Mouse (Mus musculus) small intestine, adult 2 months (tissue): ENCODE measurements around the gene Terb2. TPM values are rescaled to one million over a fixed set of nuclear protein-coding genes. Genes with fewer than 3 reads are reported as not detected.

ENCODE experiments used
- H3K27ac ChIP-seq: fragments of 200-500 bp; 2 replicates; pipeline ENCODE4 v1.5.1; 2012; ENCODE audit warnings: low read depth, low read length, control low read depth, inconsistent platforms; ENCODE audit not compliant: insufficient read depth
- H3K27me3 ChIP-seq: fragments of 200-500 bp; 2 replicates; pipeline ENCODE4 v1.6.1; 2012; ENCODE audit warnings: mild to moderate bottlenecking, moderate library complexity, low read length, inconsistent platforms; ENCODE audit not compliant: control insufficient read depth, insufficient read depth
- H3K36me3 ChIP-seq: fragments of 200-500 bp; 2 replicates; pipeline ENCODE4 v1.6.1; 2012; ENCODE audit warnings: mild to moderate bottlenecking, low read length, control low read depth, inconsistent platforms; ENCODE audit not compliant: control insufficient read depth, insufficient read depth
- H3K4me1 ChIP-seq: fragments of 200-500 bp; 2 replicates; pipeline ENCODE4 v1.6.1; 2012; ENCODE audit warnings: low read length, inconsistent platforms, mixed read lengths; ENCODE audit not compliant: control insufficient read depth, insufficient read depth, insufficient read length
- H3K4me3 ChIP-seq: fragments of 200-500 bp; 2 replicates; pipeline ENCODE4 v1.5.1; 2012; ENCODE audit warnings: low read depth, mild to moderate bottlenecking, control low read depth, inconsistent platforms, low read length, moderate library complexity
- CTCF ChIP-seq: fragments of 200-500 bp; IDR thresholded peaks from 2 replicates; pipeline ENCODE4 v1.5.1; 2012; ENCODE audit warnings: low read depth, mild to moderate bottlenecking, control low read depth, inconsistent platforms, low read length, moderate library complexity, mixed read lengths; ENCODE audit not compliant: insufficient replicate concordance, insufficient read length; ENCODE audit errors: extremely low read depth
- POLR2A ChIP-seq: fragments of 200-500 bp; IDR thresholded peaks from 2 replicates; pipeline ENCODE4 v1.6.1; 2012; ENCODE audit warnings: low read depth, mild to moderate bottlenecking, control low read depth, inconsistent platforms, low read length, moderate library complexity
- WGBS: fragments of 180-500 bp; shearing (Covaris S2); methylation state at CpG from one replicate; pipeline ENCODE4 v1.1.7; 2018; 5-methylcytosine and 5-hydroxymethylcytosine counted together
- polyA plus RNA-seq: library from polyadenylated mRNA; depleted of rRNA; stranded (reverse); fragments of >200 nt; gene quantifications from 2 replicates; pipeline ENCODE4 v1.2.3, GENCODE M21; 2012; rRNA removed

Gene Terb2
- polyA plus RNA-seq: not detected in 2 replicates

- 88% methylated on average over 17 of the region's 17 CpGs for WGBS
- Histone ChIP-seq H3K27ac (no peak within 1 kb of the TSS), H3K27me3 (no peaks in the 10 kb centered on the region), H3K4me3 (no peak within 1 kb of the TSS), H3K36me3 (no peaks in the 10 kb centered on the region), H3K4me1 (peaks cover 6% of the 10 kb centered on the region)
- TF ChIP-seq POLR2A: no peak
- TF ChIP-seq CTCF: no peak
These were observed at the start of gene Terb2, which contains the start of gene Patl2 for GRCm38 (mm10) chr2:122186106-122186505. Terb2 (plus strand) TSS chr2:122186272. Patl2 (minus strand) TSS chr2:122186189.

- 27% methylated on average over 5 of the region's 5 CpGs for WGBS
- Histone ChIP-seq H3K36me3 (no peaks in the 10 kb centered on the region), H3K27ac (peak overlapping the region; percentile 91), H3K4me1 (peaks cover 11% of the 10 kb centered on the region; the same call in 1 of the 2 replicates), H3K27me3 (no peaks in the 10 kb centered on the region), H3K4me3 (no peak overlapping the region)
- TF ChIP-seq CTCF (no peak), POLR2A (no peak)
These were observed 48.1 kb upstream of the Terb2 start for GRCm38 (mm10) chr2:122137839-122138465.

GRCm38 (mm10) chr2:122140815-122141214 is 45.3 kb upstream of the Terb2 start:
- Histone ChIP-seq H3K4me3 (no peak overlapping the region), H3K27ac (peak overlapping the region; percentile 63), H3K4me1 (peaks cover 11% of the 10 kb centered on the region; the same call in 1 of the 2 replicates), H3K27me3 (no peaks in the 10 kb centered on the region), H3K36me3 (no peaks in the 10 kb centered on the region)
- TF ChIP-seq CTCF (no peak), POLR2A (no peak)
- WGBS: 27% methylated on average over 2 of the region's 2 CpGs

- Histone ChIP-seq H3K4me1 (peaks cover 13% of the 10 kb centered on the region; the same call in 1 of the 2 replicates), H3K36me3 (no peaks in the 10 kb centered on the region), H3K27me3 (no peaks in the 10 kb centered on the region), H3K27ac (peak overlapping the region; percentile 63), H3K4me3 (no peak overlapping the region)
- no peak for TF ChIP-seq CTCF
- TF ChIP-seq POLR2A: no peak
- 71% methylated on average over 5 of the region's 5 CpGs for WGBS
These were observed 44.6 kb upstream of the Terb2 start for GRCm38 (mm10) chr2:122141332-122141967.

GRCm38 (mm10) chr2:122143111-122143510 is 43.0 kb upstream of the Terb2 start:
- H3K4me1 ChIP-seq: peaks cover 6% of the 10 kb centered on the region

GRCm38 (mm10) chr2:122145756-122146155 is 40.3 kb upstream of the Terb2 start:
- Histone ChIP-seq H3K36me3 (peaks cover 14% of the 10 kb centered on the region), H3K27ac (peak overlapping the region; percentile 84), H3K27me3 (no peaks in the 10 kb centered on the region), H3K4me3 (no peak overlapping the region), H3K4me1 (peaks cover 6% of the 10 kb centered on the region)
- 18% methylated on average over 4 of the region's 4 CpGs for WGBS
- TF ChIP-seq CTCF (no peak), POLR2A (no peak)

More at GRCm38 (mm10) chr2:122143111-122143510, 43.0 kb upstream of the Terb2 start:
- no peaks in the 10 kb centered on the region for H3K27me3 ChIP-seq
- 94% methylated on average over 3 of the region's 3 CpGs for WGBS
- no peak overlapping the region for H3K27ac ChIP-seq
- H3K36me3 ChIP-seq: no peaks in the 10 kb centered on the region
- no peak for TF ChIP-seq POLR2A
- no peak for TF ChIP-seq CTCF
- H3K4me3 ChIP-seq: no peak overlapping the region

GRCm38 (mm10) chr2:122146687-122147086 is 39.4 kb upstream of the Terb2 start:
- Histone ChIP-seq H3K36me3 (peaks cover 23% of the 10 kb centered on the region), H3K27ac (peak overlapping the region; percentile 87), H3K27me3 (no peaks in the 10 kb centered on the region), H3K4me1 (peaks cover 9% of the 10 kb centered on the region), H3K4me3 (no peak overlapping the region)
- WGBS: 53% methylated on average over 6 of the region's 6 CpGs
- TF ChIP-seq POLR2A (no peak), CTCF (no peak)
